Mouse (Mus musculus) megakaryocyte progenitor cell, adult 5-6 weeks (primary cell): Measurements from ENCODE around the gene Cep78. TPM values are rescaled to one million over a fixed set of nuclear protein-coding genes. Genes with fewer than 3 reads are reported as not detected.
A peak's percentile ranks its signal among the peaks of the same experiment; 100 is the strongest.

Experiments
- ATAC-seq: replicated peaks from 2 replicates; pipeline ENCODE4 v1.8.0; 2016; ENCODE audit warnings: mild to moderate bottlenecking, moderate TSS enrichment, inconsistent platforms; ENCODE audit not compliant: poor library complexity
- total RNA-seq, 2 experiments: library from RNA; stranded (forward) in 1 of 2; stranded (reverse) in 1 of 2; fragments of 157-497, 149-512 nt in 1 of 2; fragments of 200-1000 nt in 1 of 2; gene quantifications; 2 replicates each; pipeline versions ENCODE4 v1.2.3 to v1.2.4; 2015 to 2017

Gene Cep78
- total RNA-seq, 2 experiments from 2014 or later: 17.4 to 17.8 TPM

GRCm38 (mm10) chr19:15973365-15973764, 11.4 kb downstream of the Cep78 start:
- ATAC-seq: no peak

GRCm38 (mm10) chr19:15965082-15965481, 19.7 kb downstream of the Cep78 start:
- peak; percentile 90 for ATAC-seq

- ATAC-seq: no peak
Measured at GRCm38 (mm10) chr19:15964533-15964932, 20.3 kb downstream of the Cep78 start.

- ATAC-seq: no peak
Measured at GRCm38 (mm10) chr19:15963011-15963695, 21.6 kb downstream of the Cep78 start.

GRCm38 (mm10) chr19:15962313-15962712, 22.5 kb downstream of the Cep78 start:
- no peak for ATAC-seq

GRCm38 (mm10) chr19:15950225-15950624, 34.6 kb downstream of the Cep78 start:
- ATAC-seq: no peak

GRCm38 (mm10) chr19:15948867-15949266, 35.9 kb downstream of the Cep78 start:
- no peak; the same call in 1 of the 2 replicates for ATAC-seq

- no peak for ATAC-seq
Measured at GRCm38 (mm10) chr19:15948426-15948825, 36.4 kb downstream of the Cep78 start.

GRCm38 (mm10) chr19:15947237-15947636, 37.6 kb downstream of the Cep78 start, which contains the start of gene Psat1:
TSS of gene Psat1 (minus strand) at chr19:15947337.
- no peak for ATAC-seq

- no peak for ATAC-seq
Measured at GRCm38 (mm10) chr19:15946663-15947062, 38.1 kb downstream of the Cep78 start.

- ATAC-seq: no peak
Measured at GRCm38 (mm10) chr19:15943117-15943423, 41.7 kb downstream of the Cep78 start.

- no peak for ATAC-seq
Measured at GRCm38 (mm10) chr19:15942421-15943116, 42.2 kb downstream of the Cep78 start.

GRCm38 (mm10) chr19:15941399-15941798, 43.4 kb downstream of the Cep78 start:
- no peak for ATAC-seq

GRCm38 (mm10) chr19:15925719-15926045, 59.1 kb downstream of the Cep78 start:
- no peak for ATAC-seq

- ATAC-seq: peak; percentile 90
Measured at GRCm38 (mm10) chr19:15924866-15925718, 59.7 kb downstream of the Cep78 start.

- peak; percentile 49 for ATAC-seq
Measured at GRCm38 (mm10) chr19:15924181-15924865, 60.5 kb downstream of the Cep78 start.

GRCm38 (mm10) chr19:15923426-15923825, 61.4 kb downstream of the Cep78 start:
- peak; percentile 33 for ATAC-seq

GRCm38 (mm10) chr19:15919336-15919735, 65.5 kb downstream of the Cep78 start:
- no peak for ATAC-seq

GRCm38 (mm10) chr19:15918111-15918510, 66.7 kb downstream of the Cep78 start:
- ATAC-seq: no peak

GRCm38 (mm10) chr19:15913249-15913997, 71.4 kb downstream of the Cep78 start:
- ATAC-seq: no peak
